Mouse (Mus musculus): ENCODE measurements around the gene Capns2. TPM values are rescaled to one million over a fixed set of nuclear protein-coding genes. Genes with fewer than 3 reads are reported as not detected.
"Not testable (repeated sequence)": the region's sequence is repeated elsewhere in the genome, so short reads cannot be mapped to it uniquely, and the experiment has no call there.

Gene Capns2
- total RNA-seq (2021) = 1 to 10 TPM in 1 of 2 experiments, not detected in 1; 1.4 TPM
- long read RNA-seq, experiment 1 = 0 reads
- long read RNA-seq, experiment 2 = 0 reads

- DNase-seq (ENCODE audit: low spot score in 2 of 2) = no peak
Measured at GRCm38 (mm10) chr8:92901107-92901506, at the start of gene Capns2. TSS of gene Capns2 (plus strand) at chr8:92901407.

DNA sequence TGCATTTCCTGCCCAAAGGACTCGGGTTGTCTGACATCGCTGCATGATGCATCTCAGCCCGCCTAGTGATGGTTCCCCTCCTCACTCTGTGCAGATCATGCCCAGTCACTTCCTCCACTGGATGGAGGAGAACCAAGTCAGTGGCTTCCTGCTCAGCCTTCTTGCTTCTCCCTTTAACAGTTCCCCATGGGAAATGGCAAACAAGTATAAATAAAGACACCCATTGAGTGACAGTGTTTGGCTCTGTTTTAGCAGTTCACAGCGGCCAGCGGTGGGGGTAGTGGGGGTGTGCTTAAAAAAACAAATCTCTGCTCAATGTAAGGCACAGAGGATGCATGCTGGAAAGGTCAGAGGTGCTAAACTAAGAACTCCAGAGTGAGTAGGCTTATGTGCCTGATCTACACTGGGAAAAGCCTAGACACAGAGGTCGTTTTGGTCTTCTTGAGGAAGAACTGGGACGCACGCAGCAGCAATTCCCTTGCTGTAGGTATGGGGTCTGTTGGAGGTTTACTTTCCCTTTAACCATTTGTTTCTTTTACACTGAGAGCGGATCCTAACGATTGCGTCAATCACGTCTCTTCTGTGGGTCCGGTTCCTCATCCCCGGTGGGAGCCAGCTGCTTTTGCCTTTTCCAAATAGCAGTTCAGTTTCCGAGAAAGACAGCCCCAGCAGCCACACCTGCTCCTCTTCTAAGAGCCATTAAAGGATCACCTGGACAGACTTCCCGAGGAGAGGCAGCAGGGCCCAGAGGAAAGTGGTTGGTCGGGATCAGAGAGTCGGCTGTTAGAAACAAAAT, 47.8 kb upstream of the Capns2 start:
- no peak for DNase-seq (ENCODE audit: low spot score in 2 of 2)

GRCm38 (mm10) chr8:92854673-92855072, 46.5 kb upstream of the Capns2 start:
- no peak for DNase-seq (ENCODE audit: low spot score in 2 of 2)

- DNase-seq (ENCODE audit: low spot score in 2 of 2) = peak; percentile 75 to 83
Measured at GRCm38 (mm10) chr8:92855171-92855894, 45.9 kb upstream of the Capns2 start, which contains the start of gene Lpcat2. TSS of gene Lpcat2 (plus strand) at chr8:92855339.

GRCm38 (mm10) chr8:92856273-92856986, 44.8 kb upstream of the Capns2 start:
- DNase-seq (ENCODE audit: low spot score in 2 of 2) = no peak

GRCm38 (mm10) chr8:92858475-92859182, 42.6 kb upstream of the Capns2 start:
- no peak for DNase-seq (ENCODE audit: low spot score in 2 of 2)

DNA sequence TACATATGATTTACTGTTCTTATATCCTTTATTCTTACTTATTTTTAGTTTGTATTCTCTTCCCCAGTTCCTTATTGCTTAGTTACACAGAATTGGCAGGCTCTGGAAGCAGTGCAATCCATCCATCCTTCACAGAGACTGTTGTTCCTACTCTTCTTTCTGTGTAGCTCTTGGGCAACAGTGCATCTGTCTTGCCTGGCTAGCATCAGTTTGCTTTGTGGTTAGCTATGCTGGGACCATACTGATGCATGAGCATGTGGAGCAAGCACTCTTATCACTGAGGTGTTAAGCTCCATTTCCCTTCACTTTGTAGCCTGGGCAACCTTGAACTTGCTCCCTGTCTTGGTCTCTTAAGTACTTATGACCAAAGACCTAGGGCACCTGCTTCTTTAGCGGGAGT, 39.2 kb upstream of the Capns2 start:
- DNase-seq (ENCODE audit: low spot score in 2 of 2) = no peak

DNA sequence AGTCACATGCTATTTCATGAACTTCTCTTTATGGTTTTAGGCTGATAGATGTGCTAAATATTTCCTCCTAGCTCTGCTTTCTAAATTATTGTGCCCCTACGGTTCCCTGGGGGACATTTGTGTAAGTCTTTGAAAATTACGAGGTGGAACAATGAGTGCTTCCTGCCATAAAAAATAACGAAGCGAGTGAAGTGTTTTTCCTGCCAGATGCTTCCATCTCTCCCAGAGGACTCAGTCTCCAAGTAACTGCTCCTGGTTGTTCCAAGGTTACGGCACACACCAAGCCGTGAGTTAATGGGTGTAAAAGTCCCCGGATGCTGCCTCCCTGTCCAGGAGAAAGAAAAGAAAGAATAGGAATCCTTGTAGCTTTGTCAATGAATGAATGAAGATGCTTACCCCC, 30.9 kb upstream of the Capns2 start:
- no peak for DNase-seq (ENCODE audit: low spot score in 2 of 2)

- DNase-seq (ENCODE audit: low spot score in 2 of 2) = no peak
Measured at GRCm38 (mm10) chr8:92872063-92872759, 29.0 kb upstream of the Capns2 start.

GRCm38 (mm10) chr8:92875795-92876194, 25.4 kb upstream of the Capns2 start:
- no peak for DNase-seq (ENCODE audit: low spot score in 2 of 2)

DNA sequence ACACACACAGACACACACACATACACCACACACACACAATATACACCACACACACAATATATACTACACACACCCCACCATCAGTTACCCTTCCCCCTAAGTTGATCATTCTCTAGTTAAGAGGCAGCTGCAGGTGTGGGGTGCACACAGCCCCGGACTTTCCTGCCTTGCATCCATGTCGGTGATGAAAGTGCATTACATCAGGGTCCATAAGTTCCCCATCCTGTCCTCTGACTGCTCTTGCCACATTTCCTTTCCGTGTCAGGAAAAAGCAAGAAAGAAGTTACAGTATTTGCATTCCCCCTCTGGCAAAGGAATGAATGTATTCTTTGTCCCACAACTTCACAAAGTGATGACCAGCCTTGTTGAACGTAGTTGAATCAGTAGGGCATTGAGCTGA, 20.0 kb upstream of the Capns2 start:
- DNase-seq (ENCODE audit: low spot score in 2 of 2) = no peak

- peak; percentile 6 to 7 for DNase-seq (ENCODE audit: low spot score in 2 of 2)
Measured at GRCm38 (mm10) chr8:92883771-92884170, 17.4 kb upstream of the Capns2 start.

DNA sequence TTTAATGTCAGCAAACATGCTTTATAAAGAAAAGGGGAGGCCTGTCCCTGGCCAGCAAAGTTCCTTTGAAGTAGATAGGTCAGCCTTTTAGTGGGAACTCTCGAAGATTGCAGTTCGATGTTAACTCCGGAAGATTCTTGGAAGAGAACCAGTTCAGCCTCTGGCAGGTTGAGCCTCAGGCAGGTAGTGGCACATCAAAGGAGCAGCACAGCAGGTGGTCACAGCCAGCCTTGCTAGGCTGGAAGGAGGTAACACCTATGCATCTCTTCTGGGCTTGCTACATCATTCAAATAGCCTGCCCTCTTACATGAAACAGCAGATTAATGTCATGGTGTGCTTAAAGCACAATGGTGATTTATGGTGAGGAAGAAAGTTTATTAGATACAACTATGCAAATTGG, 9.0 kb upstream of the Capns2 start:
- not testable (repeated sequence) for DNase-seq (ENCODE audit: low spot score in 2 of 2)

DNA sequence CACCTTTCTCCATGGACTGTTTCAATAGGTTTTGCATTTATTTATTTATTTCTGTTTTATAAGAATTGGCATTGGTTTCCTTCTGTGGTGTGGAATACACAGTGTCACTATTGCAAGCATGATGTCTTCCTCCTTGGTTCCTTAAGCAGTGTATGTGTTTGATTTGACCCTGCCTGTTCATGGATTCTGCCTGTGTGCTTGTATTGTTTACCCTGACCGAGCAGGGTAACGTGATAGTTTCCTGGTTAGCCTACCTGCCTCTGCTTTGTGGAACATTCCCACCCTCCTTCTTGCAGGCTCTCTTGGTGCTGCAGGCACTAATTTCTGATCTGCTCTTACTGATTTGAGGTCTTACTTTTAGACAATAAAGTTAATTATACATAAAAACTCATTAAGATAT, 7.3 kb upstream of the Capns2 start:
- DNase-seq (ENCODE audit: low spot score in 2 of 2) = no peak

GRCm38 (mm10) chr8:92895053-92895452, 6.2 kb upstream of the Capns2 start:
- DNase-seq (ENCODE audit: low spot score in 2 of 2) = no peak

- no peak for DNase-seq (ENCODE audit: low spot score in 2 of 2)
Measured at GRCm38 (mm10) chr8:92896056-92896455, 5.2 kb upstream of the Capns2 start.

DNA sequence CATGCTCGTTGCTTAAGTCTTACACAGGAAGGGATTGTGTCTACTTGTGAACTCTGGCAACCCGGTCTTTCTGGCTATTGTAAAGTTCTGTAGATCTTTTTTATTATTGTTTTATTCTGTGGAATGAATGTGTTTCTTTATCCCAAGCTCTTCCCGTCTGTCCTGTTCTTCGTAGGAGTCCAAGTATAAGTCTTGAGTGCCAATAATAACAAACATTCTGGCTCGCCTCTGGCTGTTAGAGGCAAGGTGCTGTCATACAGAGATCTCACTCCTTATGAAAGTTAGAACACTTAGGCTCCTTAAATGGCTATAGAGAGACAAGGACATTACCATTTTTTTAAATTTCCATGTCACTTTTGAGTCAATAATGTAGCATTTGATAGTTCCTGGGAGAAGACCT, 4.6 kb upstream of the Capns2 start:
- DNase-seq (ENCODE audit: low spot score in 2 of 2) = no peak

DNA sequence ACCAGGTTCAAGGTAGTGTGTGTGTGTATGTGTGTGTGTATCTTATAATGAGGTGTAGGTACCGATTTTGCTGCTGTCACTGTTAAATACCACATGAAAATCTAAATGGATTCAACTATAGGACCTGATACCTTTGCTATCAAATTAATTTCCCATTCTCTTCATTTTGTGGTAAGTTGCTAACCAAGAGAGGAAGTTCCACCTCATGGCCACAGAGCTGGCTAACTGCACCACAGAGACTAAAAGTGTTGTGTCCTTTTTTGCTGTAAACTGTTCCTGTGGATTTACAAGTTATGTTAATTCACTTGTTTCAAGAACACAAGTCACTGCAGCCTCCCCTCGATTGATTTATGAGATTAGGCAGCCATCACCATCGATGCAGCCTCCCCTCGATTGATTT, 3.4 kb upstream of the Capns2 start:
- DNase-seq (ENCODE audit: low spot score in 2 of 2) = no peak

DNA sequence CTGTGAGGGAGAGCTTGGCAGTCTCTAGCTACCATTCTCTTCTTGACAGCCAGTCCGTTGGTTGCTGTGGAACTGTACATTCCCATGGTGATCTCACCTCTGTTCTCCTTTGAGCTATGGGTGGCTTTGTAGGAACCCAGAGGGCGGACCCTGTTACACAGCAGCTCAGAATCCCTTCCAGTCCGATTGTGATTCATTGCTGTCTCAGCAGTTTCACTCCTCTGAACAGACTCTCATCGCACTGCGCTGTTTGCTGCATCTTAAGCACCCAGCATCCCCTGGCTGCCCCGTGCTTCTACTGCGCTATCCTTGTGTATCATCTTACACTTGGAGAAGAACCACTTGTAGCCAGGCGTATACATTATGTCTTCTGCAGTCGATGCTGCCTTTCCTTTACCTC, 1.6 kb upstream of the Capns2 start:
- no peak for DNase-seq (ENCODE audit: low spot score in 2 of 2)

GRCm38 (mm10) chr8:92902981-92903380, 1.8 kb downstream of the Capns2 start:
- no peak for DNase-seq (ENCODE audit: low spot score in 2 of 2)
